Mouse (Mus musculus): ENCODE results near the gene Plk4.

DNA sequence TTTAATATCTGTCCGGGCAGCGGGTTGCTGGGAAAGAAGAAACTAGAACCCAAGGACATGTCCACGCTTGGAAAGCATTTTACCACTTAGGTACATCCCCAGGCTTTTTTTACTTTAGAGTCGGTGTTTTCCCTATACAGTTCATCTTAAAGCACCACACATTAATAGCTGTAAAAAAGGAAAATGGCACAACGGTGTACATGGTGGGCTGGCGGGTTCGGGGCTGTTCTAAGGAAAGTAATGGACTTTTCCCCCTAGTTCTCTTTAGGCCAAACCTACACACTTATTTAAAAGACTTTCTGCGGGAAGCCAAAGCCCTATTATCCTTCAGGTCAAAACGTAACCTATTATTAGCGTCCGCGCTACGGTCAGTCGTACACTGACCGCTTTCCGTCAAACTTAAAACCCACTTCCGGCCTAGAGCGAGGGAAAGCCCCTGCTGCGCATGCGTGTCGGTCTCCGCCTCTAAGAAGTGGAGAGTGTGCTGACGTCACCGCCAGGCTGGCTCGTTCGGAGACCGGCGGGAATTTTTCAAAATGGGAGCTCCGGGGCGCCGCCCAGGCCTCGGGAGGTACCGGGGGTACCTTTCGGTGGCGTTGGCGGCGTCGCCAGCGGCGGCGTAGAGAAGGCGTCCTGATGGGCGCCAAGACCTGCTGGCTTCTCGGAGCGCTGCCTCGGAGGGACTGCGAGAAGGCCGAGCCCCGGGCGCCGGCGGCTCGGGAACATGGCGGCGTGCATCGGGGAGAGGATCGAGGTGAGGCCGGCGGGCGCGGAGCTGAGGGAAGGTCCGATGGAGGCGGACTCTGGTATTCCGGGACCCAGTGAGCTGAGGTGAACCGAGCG lies at the start of gene Plk4:
- TF ChIP-seq CTCF (IDR thresholded peaks at IDR 0.05; ENCODE audit: low read depth) (no peak), EP300 (optimal IDR thresholded peaks at IDR 0.05) (no peak)

All from stomach, postnatal 0 days (tissue).